Mouse (Mus musculus): ENCODE measurements at regions not wholly inside any gene's neighbourhood (a gene's known extent, or its start where the extent isn't known, plus 50 kb on each side); places are given as distances from the start of the nearest gene placed in this dataset.
A peak's percentile ranks its signal among the peaks of the same experiment; 100 is the strongest.

- ChIA-PET CTCF (interaction anchor here (1.3 to 1.4 kb wide), 2 partner anchors 11 to 12 kb away, joined by 3 to 4 read pairs; no protein-coding TSS in a partner anchor), POLR2A (no interaction called here)
- in situ Hi-C loops (cut with MboI; ENCODE audit: low pct_unique_long_range_greater_than_20kb), result no loop called here
- no peaks in the 10 kb centered on the region for H3K27me3 ChIP-seq
- DNase-seq (ENCODE audit: low read depth, low spot score) (no peak), ATAC-seq (no peak)
- no peak for TF ChIP-seq CTCF (IDR thresholded peaks at IDR 0.05)
Observed at GRCm38 (mm10) chr3:100401080-100401479, 88.0 kb downstream of the Tent5c start.

GRCm38 (mm10) chr3:100397491-100397890, 91.6 kb downstream of the Tent5c start:
- TF ChIP-seq CTCF (IDR thresholded peaks at IDR 0.05), result no peak
- no peaks in the 10 kb centered on the region for H3K27me3 ChIP-seq
- ChIA-PET POLR2A (no interaction called here), CTCF (interaction anchor here (0.7 to 4.1 kb wide), 9 partner anchors 8 to 42 kb away, joined by 3 to 17 read pairs (median 4); no protein-coding TSS in a partner anchor)
- in situ Hi-C loops (cut with MboI; ENCODE audit: low pct_unique_long_range_greater_than_20kb), result no loop called here
- no peak for ATAC-seq
- DNase-seq (ENCODE audit: low read depth, low spot score), result no peak

GRCm38 (mm10) chr3:100394911-100395604, 94.1 kb downstream of the Tent5c start:
- peak; percentile 62 for DNase-seq (ENCODE audit: low read depth, low spot score)
- in situ Hi-C loops (cut with MboI; ENCODE audit: low pct_unique_long_range_greater_than_20kb), result no loop called here
- no peak for TF ChIP-seq CTCF (IDR thresholded peaks at IDR 0.05)
- ChIA-PET CTCF (interaction anchor here (1.2 to 4.1 kb wide), 7 partner anchors 15 to 234 kb away, joined by 3 to 15 read pairs (median 5); no protein-coding TSS in a partner anchor), POLR2A (interaction anchor here (0.6 kb wide), 1 partner anchor 17 kb away, joined by 3 read pairs; no protein-coding TSS in a partner anchor)
- no peaks in the 10 kb centered on the region for H3K27me3 ChIP-seq
- peak; percentile 78 for ATAC-seq

GRCm38 (mm10) chr3:100393956-100394355, 95.2 kb downstream of the Tent5c start:
- ATAC-seq, result no peak
- POLR2A ChIA-PET, result no interaction called here

GRCm38 (mm10) chr3:100382181-100382580, 106.9 kb downstream of the Tent5c start:
- ChIA-PET CTCF (interaction anchor here (0.7 to 1.2 kb wide), 4 partner anchors 11 to 24 kb away, joined by 3 to 4 read pairs (median 3); no protein-coding TSS in a partner anchor), POLR2A (interaction anchor here (1.0 kb wide), 1 partner anchor 10 kb away, joined by 3 read pairs; no protein-coding TSS in a partner anchor)
- no peak for TF ChIP-seq CTCF (IDR thresholded peaks at IDR 0.05)
- DNase-seq (ENCODE audit: low read depth, low spot score) (no peak), ATAC-seq (no peak)
- in situ Hi-C loops (cut with MboI; ENCODE audit: low pct_unique_long_range_greater_than_20kb), result no loop called here
- no peaks in the 10 kb centered on the region for H3K27me3 ChIP-seq

More at GRCm38 (mm10) chr3:100393956-100394355, 95.2 kb downstream of the Tent5c start:
- H3K27me3 ChIP-seq, result no peaks in the 10 kb centered on the region
- no peak for DNase-seq (ENCODE audit: low read depth, low spot score)
- TF ChIP-seq CTCF (IDR thresholded peaks at IDR 0.05), result no peak
- CTCF ChIA-PET, result interaction anchor here (0.7 to 4.1 kb wide), 4 partner anchors 12 to 29 kb away, joined by 3 to 15 read pairs (median 7); no protein-coding TSS in a partner anchor
- in situ Hi-C loops (cut with MboI; ENCODE audit: low pct_unique_long_range_greater_than_20kb), result no loop called here

- POLR2A ChIA-PET, result interaction anchor here (1.0 kb wide), 1 partner anchor 11 kb away, joined by 3 read pairs; no protein-coding TSS in a partner anchor
- no peak for TF ChIP-seq CTCF (IDR thresholded peaks at IDR 0.05)
- ATAC-seq (no peak), DNase-seq (ENCODE audit: low read depth, low spot score) (no peak)
- CTCF ChIA-PET, result interaction anchor here (1.0 to 2.1 kb wide), 3 partner anchors 19 to 38 kb away, joined by 3 to 6 read pairs (median 3); no protein-coding TSS in a partner anchor
- in situ Hi-C loops (cut with MboI; ENCODE audit: low pct_unique_long_range_greater_than_20kb), result no loop called here
- H3K27me3 ChIP-seq, result no peaks in the 10 kb centered on the region
Observed at GRCm38 (mm10) chr3:100381363-100381762, 107.8 kb downstream of the Tent5c start.

- no peak for TF ChIP-seq CTCF (IDR thresholded peaks at IDR 0.05)
- ChIA-PET CTCF (interaction anchor here (1.3 to 2.5 kb wide), 2 partner anchors 18 to 36 kb away, joined by 3 to 8 read pairs; no protein-coding TSS in a partner anchor), POLR2A (no interaction called here)
- no peak for ATAC-seq
- no peak for DNase-seq (ENCODE audit: low read depth, low spot score)
- H3K27me3 ChIP-seq, result no peaks in the 10 kb centered on the region
- in situ Hi-C loops (cut with MboI; ENCODE audit: low pct_unique_long_range_greater_than_20kb), result no loop called here
Observed at GRCm38 (mm10) chr3:100376162-100376561, 113.0 kb downstream of the Tent5c start.

- in situ Hi-C loops (cut with MboI; ENCODE audit: low pct_unique_long_range_greater_than_20kb), result no loop called here
- no peak for TF ChIP-seq CTCF (IDR thresholded peaks at IDR 0.05)
- no peaks in the 10 kb centered on the region for H3K27me3 ChIP-seq
- POLR2A ChIA-PET, result no interaction called here
- CTCF ChIA-PET, result no interaction called here
- DNase-seq (ENCODE audit: low read depth, low spot score) (no peak), ATAC-seq (no peak)
Observed at GRCm38 (mm10) chr3:100366884-100367840, 122.0 kb downstream of the Tent5c start.

- ATAC-seq (no peak), DNase-seq (ENCODE audit: low read depth, low spot score) (no peak)
Observed at GRCm38 (mm10) chr3:100366447-100366846, 122.7 kb downstream of the Tent5c start.

GRCm38 (mm10) chr3:100365354-100365945, 123.7 kb downstream of the Tent5c start:
- no peaks in the 10 kb centered on the region for H3K27me3 ChIP-seq
- no peak for DNase-seq (ENCODE audit: low read depth, low spot score)
- ChIA-PET CTCF (interaction anchor here (0.9 to 1.4 kb wide), 3 partner anchors 9 to 57 kb away, joined by 3 to 5 read pairs (median 3); no protein-coding TSS in a partner anchor), POLR2A (no interaction called here)
- no peak for TF ChIP-seq CTCF (IDR thresholded peaks at IDR 0.05)
- ATAC-seq, result no peak
- in situ Hi-C loops (cut with MboI; ENCODE audit: low pct_unique_long_range_greater_than_20kb), result no loop called here

More at GRCm38 (mm10) chr3:100366447-100366846, 122.7 kb downstream of the Tent5c start:
- in situ Hi-C loops (cut with MboI; ENCODE audit: low pct_unique_long_range_greater_than_20kb), result no loop called here
- ChIA-PET CTCF (interaction anchor here (1.4 kb wide), 1 partner anchor 10 kb away, joined by 3 read pairs; no protein-coding TSS in a partner anchor), POLR2A (no interaction called here)
- TF ChIP-seq CTCF (IDR thresholded peaks at IDR 0.05), result no peak
- no peaks in the 10 kb centered on the region for H3K27me3 ChIP-seq

Data from Patski (cell line).